9 mouse cellular contexts compared by ENCODE assay signal in genomic region chr15:86060581-86060980, GRCm38 (mm10). TPM values are rescaled to one million over a fixed set of nuclear protein-coding genes. Genes with fewer than 3 reads are reported as not detected.
A peak's percentile ranks its signal among the peaks of the same experiment; 100 is the strongest.
DNase-seq lines count a peak whose midpoint lies in the region; ATAC-seq and TF ChIP-seq lines count a peak whose summit lies in the region.
"Had no signal": no experiment of that assay in that cellular context is flagged by ENCODE, and none has a peak within 500 bp of the region (broad histone marks: within the 10 kb centered on the region; RNA-seq: fewer than 3 reads in every experiment).

No protein-coding gene starts in this region.

- no peaks in the 10 kb centered on the region for H3K36me3 ChIP-seq in heart, embryonic 11.5 days (ENCODE audit: control insufficient read depth, insufficient read depth, low read length)
- H3K36me3 ChIP-seq in embryonic facial prominence, embryonic 13.5 days = no peaks in the 10 kb centered on the region
- no peaks in the 10 kb centered on the region for H3K36me3 ChIP-seq in hindbrain, embryonic 12.5 days
- H3K36me3 ChIP-seq in midbrain, postnatal 0 days (ENCODE audit: insufficient read depth, low read length) = no peaks in the 10 kb centered on the region

- no peak for TF ChIP-seq CTCF in midbrain, postnatal 0 days (IDR thresholded peaks at IDR 0.05)

- WGBS in heart, embryonic 11.5 days (ENCODE audit: insufficient replicate concordance) = 84% methylated on average over 12 of the region's 12 CpGs
- 79% methylated on average over 12 of the region's 12 CpGs for WGBS in embryonic facial prominence, embryonic 13.5 days
- 84% methylated on average over 12 of the region's 12 CpGs for WGBS in hindbrain, embryonic 12.5 days
- 67% methylated on average over 12 of the region's 12 CpGs for WGBS in midbrain, postnatal 0 days

- no peaks in the 10 kb centered on the region for H3K9me3 ChIP-seq in heart, embryonic 11.5 days (replicated peaks; ENCODE audit: control insufficient read depth, low read length)
- H3K9me3 ChIP-seq in embryonic facial prominence, embryonic 13.5 days = no peaks in the 10 kb centered on the region
- no peaks in the 10 kb centered on the region for H3K9me3 ChIP-seq in hindbrain, embryonic 12.5 days (replicated peaks)
- H3K9me3 ChIP-seq in midbrain, postnatal 0 days (ENCODE audit: low read length) = no peaks in the 10 kb centered on the region

- no peak overlapping the region for H3K27ac ChIP-seq in heart, embryonic 11.5 days (ENCODE audit: low read depth, low read length)
- no peak overlapping the region for H3K27ac ChIP-seq in embryonic facial prominence, embryonic 13.5 days
- H3K27ac ChIP-seq in hindbrain, embryonic 12.5 days = no peak overlapping the region
- no peak overlapping the region for H3K27ac ChIP-seq in midbrain, postnatal 0 days (ENCODE audit: low read depth, low read length)

- H3K9ac ChIP-seq in heart, embryonic 11.5 days (ENCODE audit: low read depth, low read length) = no peak overlapping the region
- 0 out of 2 replicates have a peak overlapping the region, but pooled peaks have one; percentile 37 for H3K9ac ChIP-seq in embryonic facial prominence, embryonic 13.5 days
- H3K9ac ChIP-seq in hindbrain, embryonic 12.5 days = 0 out of 2 replicates have a peak overlapping the region, but pooled peaks have one; percentile 13
- H3K9ac ChIP-seq in midbrain, postnatal 0 days (replicated peaks; ENCODE audit: low read length, poor library complexity, severe bottlenecking) = 0 out of 2 replicates have a peak overlapping the region, but pooled peaks have one; percentile 39

- H3K4me3 ChIP-seq in heart, embryonic 11.5 days (ENCODE audit: low read depth, low read length) = no peak overlapping the region
- no peak overlapping the region for H3K4me3 ChIP-seq in embryonic facial prominence, embryonic 13.5 days
- H3K4me3 ChIP-seq in hindbrain, embryonic 12.5 days = no peak overlapping the region
- H3K4me3 ChIP-seq in midbrain, postnatal 0 days (ENCODE audit: low read depth, low read length) = peak overlapping the region; percentile 85; the same call in 1 of the 2 replicates

- no peak for ATAC-seq in heart, embryonic 11.5 days (replicated peaks; ENCODE audit: insufficient number of reproducible peaks, low FRiP score, low TSS enrichment)
- ATAC-seq in embryonic facial prominence, embryonic 13.5 days (ENCODE audit: insufficient number of reproducible peaks, insufficient read depth, low FRiP score, low TSS enrichment, low read depth) = no peak
- no peak for ATAC-seq in hindbrain, embryonic 12.5 days (ENCODE audit: low FRiP score)
- no peak for ATAC-seq in midbrain, postnatal 0 days (ENCODE audit: low FRiP score)
- no peak for ATAC-seq in megakaryocyte-erythroid progenitor cell, adult 5-6 weeks (replicated peaks; ENCODE audit: low FRiP score, low TSS enrichment, poor library complexity, severe bottlenecking)

- H3K4me1 ChIP-seq in heart, embryonic 11.5 days (ENCODE audit: control insufficient read depth, insufficient read depth, low read length) = peaks cover 55% of the 10 kb centered on the region
- H3K4me1 ChIP-seq in embryonic facial prominence, embryonic 13.5 days = peaks cover 44% of the 10 kb centered on the region
- H3K4me1 ChIP-seq in hindbrain, embryonic 12.5 days = peaks cover 45% of the 10 kb centered on the region
- peaks cover 38% of the 10 kb centered on the region for H3K4me1 ChIP-seq in midbrain, postnatal 0 days (ENCODE audit: insufficient read depth, low read length)

- no peak for DNase-seq in heart, postnatal 14 days
- no peak for DNase-seq in midbrain, postnatal 0 days (ENCODE audit: low spot score)
- no peak for DNase-seq in gastrocnemius, adult 8-10 months (ENCODE audit: low spot score in 2 of 2)
- DNase-seq in gastrocnemius, postnatal 10 days = no peak
- DNase-seq: adrenal gland, adult 2 months had no signal

- intact Hi-C loops in heart, postnatal 14 days (cut with DNase I) = loop anchor here (2.0 kb wide), 1 partner anchor 18 kb away; no protein-coding TSS in a partner anchor

- H3K27me3 ChIP-seq in heart, embryonic 11.5 days (ENCODE audit: control insufficient read depth, insufficient read depth, low read length) = no peaks in the 10 kb centered on the region
- no peaks in the 10 kb centered on the region for H3K27me3 ChIP-seq in embryonic facial prominence, embryonic 13.5 days
- H3K27me3 ChIP-seq in hindbrain, embryonic 12.5 days = no peaks in the 10 kb centered on the region
- H3K27me3 ChIP-seq in midbrain, postnatal 0 days (ENCODE audit: insufficient read depth, low read length) = no peaks in the 10 kb centered on the region

- H3K4me2 ChIP-seq in heart, embryonic 11.5 days = 0 out of 2 replicates have a peak overlapping the region, but pooled peaks have one; percentile 2
- H3K4me2 ChIP-seq in embryonic facial prominence, embryonic 13.5 days = peak overlapping the region; percentile 84
- peak overlapping the region; percentile 66 for H3K4me2 ChIP-seq in hindbrain, embryonic 12.5 days (replicated peaks)
- peak overlapping the region; percentile 89 for H3K4me2 ChIP-seq in midbrain, postnatal 0 days (ENCODE audit: low read depth, low read length, poor library complexity, severe bottlenecking)

RNA-seq across cellular contexts. Expression of gene Gramd4, which starts 3.1 kb away (rescaled TPM):
- polyA plus RNA-seq in heart, embryonic 11.5 days (2014; fragmentation: Nextera tagmentation; extraction: Ambion mirVana) = 4.9 and 6.5 TPM in 2 replicates
- total RNA-seq in heart, postnatal 14 days (2021) = 10 to 100 TPM; 32.4 to 35.0 TPM
- polyA plus RNA-seq in embryonic facial prominence, embryonic 13.5 days (2015; fragmentation: Nextera tagmentation; extraction: Ambion mirVana) = 14.6 and 16.6 TPM in 2 replicates
- 32.5 and 35.2 TPM in 2 replicates for polyA plus RNA-seq in hindbrain, embryonic 12.5 days (2016; fragmentation: Nextera tagmentation; extraction: Ambion mirVana)
- total RNA-seq in midbrain, postnatal 0 days (2014; rRNA removed) = 43.4 and 47.6 TPM in 2 replicates
- polyA plus RNA-seq in midbrain, postnatal 0 days (2015; fragmentation: Nextera tagmentation; extraction: Ambion mirVana) = 21.5 and 22.5 TPM in 2 replicates
- total RNA-seq in gastrocnemius, adult 8-10 months (2022) = 1 to 10 TPM; 5.8 to 9.2 (median 8.1) TPM
- total RNA-seq in megakaryocyte-erythroid progenitor cell, adult 5-6 weeks (2014; fragmentation: Nextera tagmentation) = 24.9 and 41.8 TPM in 2 replicates
- total RNA-seq in megakaryocyte-erythroid progenitor cell, adult 5-6 weeks (2017) = 35.8 and 52.4 TPM in 2 replicates
- 10 to 100 TPM; 11.4 to 11.5 TPM for total RNA-seq in gastrocnemius, postnatal 10 days (2021)

RNA-seq across cellular contexts. Expression of gene Celsr1, which starts 27.0 kb away (rescaled TPM):
- 2.1 and 2.2 TPM in 2 replicates for polyA plus RNA-seq in heart, embryonic 11.5 days (2014; fragmentation: Nextera tagmentation; extraction: Ambion mirVana)
- total RNA-seq in heart, postnatal 14 days (2021) = 10 to 100 TPM in 1 of 2 experiments, 1 to 10 TPM in 1; 10.0 to 11.5 TPM
- 2.9 and 3.1 TPM in 2 replicates for polyA plus RNA-seq in embryonic facial prominence, embryonic 13.5 days (2015; fragmentation: Nextera tagmentation; extraction: Ambion mirVana)
- polyA plus RNA-seq in hindbrain, embryonic 12.5 days (2016; fragmentation: Nextera tagmentation; extraction: Ambion mirVana) = 3.4 and 4.3 TPM in 2 replicates
- 13.7 and 15.0 TPM in 2 replicates for total RNA-seq in midbrain, postnatal 0 days (2014; rRNA removed)
- 0.60 and 0.79 TPM in 2 replicates for polyA plus RNA-seq in midbrain, postnatal 0 days (2015; fragmentation: Nextera tagmentation; extraction: Ambion mirVana)
- total RNA-seq in gastrocnemius, adult 8-10 months (2022) = under 1 TPM; 0.02 to 0.36 (median 0.10) TPM
- 3.8 and 7.5 TPM in 2 replicates for total RNA-seq in megakaryocyte-erythroid progenitor cell, adult 5-6 weeks (2014; fragmentation: Nextera tagmentation)
- total RNA-seq in megakaryocyte-erythroid progenitor cell, adult 5-6 weeks (2017) = 1.3 and 9.0 TPM in 2 replicates
- total RNA-seq in gastrocnemius, postnatal 10 days (2021) = under 1 TPM; 0.73 to 0.88 TPM

Comparison
In these comparisons a context has a peak if more than half of its experiments do, and no peak if none do; other contexts are left out.
1. H3K4me2 ChIP-seq: peak in every context shown above with its lines; median percentile 89 in midbrain, postnatal 0 days; 84 in embryonic facial prominence, embryonic 13.5 days; 66 in hindbrain, embryonic 12.5 days; 2 in heart, embryonic 11.5 days.